Mouse (Mus musculus) heart, adult 8-10 months (tissue): ENCODE results near the gene Tbc1d24. TPM values are rescaled to one million over a fixed set of nuclear protein-coding genes. Genes with fewer than 3 reads are reported as not detected.

ENCODE experiments used
- DNase-seq: peaks from one replicate; pipeline ENCODE4 v3.0.0; 2022; ENCODE audit warnings: low spot score
- total RNA-seq, 4 experiments: library from RNA; stranded (reverse); gene quantifications; 2 replicates each; pipeline ENCODE4 v1.2.4; 2022

Tbc1d24 gene
- total RNA-seq, 4 experiments from 2014 or later, result 11.5 to 14.5 (median 12.6) TPM

- no peak for DNase-seq
Measured at GRCm38 (mm10) chr17:24174259-24174658, 31.1 kb downstream of the Tbc1d24 start.

GRCm38 (mm10) chr17:24173423-24173822 lies 31.9 kb downstream of the Tbc1d24 start:
- DNase-seq, result peak; percentile 74

- DNase-seq, result no peak
Measured at GRCm38 (mm10) chr17:24171738-24172137, 33.6 kb downstream of the Tbc1d24 start.

GRCm38 (mm10) chr17:24170729-24171128 lies 34.6 kb downstream of the Tbc1d24 start:
- no peak for DNase-seq

GRCm38 (mm10) chr17:24170125-24170524 lies 35.2 kb downstream of the Tbc1d24 start:
- DNase-seq, result no peak

DNA sequence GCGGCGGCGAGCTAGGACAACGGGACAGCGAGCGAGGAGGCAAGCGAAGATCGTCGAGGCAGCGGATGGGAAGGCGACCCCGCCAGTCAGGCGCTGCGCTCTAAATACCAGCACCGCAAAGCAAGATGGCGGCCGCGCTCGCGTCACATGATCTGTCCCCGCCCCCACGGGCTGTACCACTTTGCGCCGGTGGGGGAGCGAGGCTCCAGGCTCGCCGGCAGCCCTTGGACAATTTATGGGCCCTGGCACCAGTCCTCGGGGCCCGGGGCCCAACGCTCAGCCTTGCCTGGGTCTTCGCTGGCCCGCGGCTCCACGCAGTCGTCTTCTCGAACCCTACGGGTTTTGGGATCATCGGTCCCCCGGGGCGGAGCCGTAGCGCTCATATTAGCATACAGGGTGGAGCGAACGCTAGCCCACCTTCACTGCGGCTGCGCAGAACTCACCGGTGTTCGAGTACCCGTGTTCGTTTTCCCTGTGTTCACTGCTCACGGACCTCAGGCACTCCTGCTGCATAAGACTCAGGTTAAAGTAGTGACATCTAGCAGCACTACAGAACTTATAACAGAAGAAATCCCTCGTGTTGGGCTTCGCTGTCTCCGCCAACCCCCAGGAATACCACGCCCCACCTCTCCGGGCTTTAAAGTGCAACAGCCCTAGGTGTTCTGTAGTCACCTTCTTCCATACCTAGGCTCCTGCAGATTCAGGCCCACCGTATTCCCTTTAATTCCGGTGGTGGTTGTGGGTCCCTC lies 35.9 kb downstream of the Tbc1d24 start, which contains the start of gene Atp6v0c:
TSS of gene Atp6v0c (minus strand) at position 386 of the 749 bp plus-strand sequence.
- DNase-seq, result peak; percentile 94

DNA sequence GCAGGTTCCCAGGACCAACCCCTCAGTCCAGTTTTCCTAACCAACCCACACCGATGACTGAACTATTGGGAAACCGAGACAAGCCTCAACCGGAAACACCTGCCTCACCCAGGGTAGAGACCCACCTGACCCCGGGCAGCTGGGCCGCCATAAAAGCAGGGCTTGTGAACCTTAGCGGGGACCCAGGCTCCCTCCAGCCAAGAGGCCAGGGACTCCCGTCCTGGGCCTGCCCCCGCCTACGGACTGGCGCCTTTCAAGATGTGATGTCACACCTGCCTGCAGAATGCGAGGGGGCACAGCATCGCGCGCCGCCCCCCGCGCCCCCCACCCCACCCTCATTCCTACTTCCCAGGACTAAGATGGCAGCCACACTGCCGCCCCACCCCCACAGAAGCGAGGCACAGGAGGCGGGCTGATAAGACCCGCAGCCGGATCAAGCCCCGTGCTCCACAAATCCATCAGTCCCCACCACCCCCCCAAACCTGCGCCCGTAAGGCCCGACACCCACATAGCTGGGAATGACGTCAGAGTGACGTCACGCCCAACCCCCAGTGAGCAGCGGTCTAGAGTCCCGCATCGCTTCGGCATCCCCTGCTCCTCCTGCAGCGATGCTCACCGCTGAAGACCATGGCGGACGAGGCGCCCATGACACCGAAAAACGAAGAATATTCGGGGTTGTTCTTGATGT lies 36.6 kb downstream of the Tbc1d24 start:
- DNase-seq, result peak; percentile 43

DNA sequence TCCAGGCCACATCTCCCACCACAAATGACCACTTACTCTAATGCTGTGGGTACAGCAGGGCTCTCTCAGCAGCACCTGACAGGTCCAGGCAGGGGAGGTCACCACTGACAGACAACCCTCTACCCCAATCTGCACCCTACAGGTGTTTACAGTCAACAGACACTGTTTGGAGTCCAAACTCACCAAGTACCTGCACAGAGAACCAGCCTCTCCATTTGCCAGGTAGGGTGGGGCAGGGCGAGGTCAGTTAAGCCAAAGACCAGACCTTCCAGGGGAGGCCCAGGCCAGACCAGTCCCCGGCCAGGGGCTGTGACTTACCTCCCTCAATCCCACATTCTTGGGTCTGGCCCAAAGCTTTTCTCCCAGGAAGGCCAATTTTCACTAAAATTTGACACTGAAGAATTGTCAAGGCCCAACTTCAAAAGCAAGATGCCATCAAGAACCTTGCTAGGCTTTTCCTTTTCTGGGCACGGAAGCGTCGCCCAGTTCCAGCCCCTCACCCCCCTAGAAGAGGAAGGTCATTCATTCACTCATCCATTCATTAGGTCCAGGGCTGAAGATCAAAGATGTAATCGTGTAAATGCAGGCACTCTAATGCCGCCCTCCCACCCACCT lies 37.4 kb downstream of the Tbc1d24 start:
- DNase-seq, result no peak

DNA sequence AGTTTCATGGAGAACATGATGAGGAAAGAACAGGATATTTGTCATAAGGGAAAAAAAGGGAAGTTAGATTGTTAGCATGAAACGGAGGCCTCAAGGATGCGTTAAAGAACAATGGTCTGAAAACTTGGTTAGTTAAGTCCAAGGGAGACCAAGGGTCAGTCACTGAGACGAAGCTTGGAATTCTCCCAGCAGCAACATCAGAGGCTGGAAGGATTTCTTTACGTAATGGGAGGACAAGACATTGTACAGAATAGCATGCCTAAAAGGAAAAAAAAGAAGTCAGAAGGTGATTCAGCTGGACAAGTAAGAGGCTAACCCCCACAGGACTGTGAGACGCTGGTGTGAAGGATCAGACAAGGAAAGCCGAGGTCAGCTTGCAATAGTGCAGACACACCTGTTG lies 38.2 kb downstream of the Tbc1d24 start:
- DNase-seq, result no peak

GRCm38 (mm10) chr17:24164566-24165259 lies 40.6 kb downstream of the Tbc1d24 start:
- DNase-seq, result no peak

GRCm38 (mm10) chr17:24163176-24163962 lies 42.0 kb downstream of the Tbc1d24 start, which contains the start of gene Amdhd2:
Amdhd2 (minus strand) TSS chr17:24163766.
- peak; percentile 96 for DNase-seq

DNA sequence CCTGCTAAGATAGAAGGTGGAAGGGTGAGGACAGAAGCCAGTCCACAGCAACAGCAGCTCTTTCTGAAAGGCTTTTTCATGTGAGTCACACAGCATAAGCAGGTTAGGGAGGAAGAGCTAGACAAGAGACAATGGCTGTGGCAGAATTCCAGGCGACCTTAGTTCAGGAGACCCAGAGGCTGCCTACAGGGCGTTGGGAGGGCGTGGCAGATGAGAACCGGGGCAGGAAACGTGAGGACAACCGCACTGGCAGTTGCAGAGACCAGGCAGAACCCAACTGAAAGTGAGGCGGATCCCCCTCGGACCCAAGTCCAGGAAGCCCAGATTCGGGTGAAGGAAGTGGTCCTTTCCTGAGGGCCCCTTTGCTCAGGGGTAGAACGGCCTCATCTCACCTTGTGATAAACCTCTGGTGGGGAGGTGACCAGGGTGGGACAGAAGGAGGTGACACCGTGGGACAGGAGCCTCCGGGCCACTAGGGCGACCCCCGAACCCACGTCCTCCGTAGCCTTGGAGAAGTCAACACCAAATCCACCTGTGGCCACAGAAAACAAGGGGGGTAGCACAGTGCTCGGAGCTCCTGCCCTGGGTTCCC lies 42.7 kb downstream of the Tbc1d24 start:
- no peak for DNase-seq

DNA sequence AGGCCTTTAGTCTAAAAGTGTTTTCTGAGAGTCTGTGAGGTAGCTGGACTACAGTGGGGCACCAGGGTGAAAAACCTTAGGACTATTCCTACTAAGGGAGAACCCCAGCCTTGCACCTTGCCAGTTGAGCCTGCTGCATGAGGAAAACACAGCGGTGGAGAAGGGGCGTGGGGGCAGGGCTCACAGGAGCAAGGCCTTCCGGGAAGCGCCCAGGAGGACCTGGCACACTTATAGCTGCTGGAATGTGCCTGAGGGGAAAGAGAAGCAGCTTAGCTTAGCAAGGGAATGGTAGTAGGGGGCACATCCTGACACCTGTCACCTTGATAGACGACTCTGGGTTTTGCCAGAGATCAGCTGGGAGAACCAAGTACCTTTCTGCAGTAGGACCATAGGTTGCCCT lies 43.9 kb downstream of the Tbc1d24 start:
- no peak for DNase-seq

DNA sequence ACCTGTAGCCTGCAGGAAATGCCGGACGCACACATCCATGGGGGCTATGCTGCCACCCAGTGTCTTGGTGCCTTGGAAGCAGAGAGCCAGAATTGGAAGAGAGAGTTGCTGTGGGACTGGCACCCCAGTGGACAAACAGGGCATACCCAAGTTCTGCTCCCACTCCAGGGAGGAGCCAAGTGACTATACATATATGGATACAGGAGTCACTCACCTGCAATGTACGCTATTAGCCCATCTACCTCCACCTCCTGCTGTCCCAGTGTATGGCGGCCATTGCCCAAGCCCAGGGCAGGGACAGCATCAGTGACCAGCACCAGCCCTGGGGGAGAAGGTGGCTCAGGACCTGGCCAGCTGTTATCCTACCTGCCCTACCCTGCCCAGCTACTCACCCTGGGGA lies 47.8 kb downstream of the Tbc1d24 start:
- DNase-seq, result no peak

- DNase-seq, result no peak
Measured at GRCm38 (mm10) chr17:24157121-24157520, 48.2 kb downstream of the Tbc1d24 start.

GRCm38 (mm10) chr17:24156394-24156793 lies 49.0 kb downstream of the Tbc1d24 start:
- no peak for DNase-seq

DNA sequence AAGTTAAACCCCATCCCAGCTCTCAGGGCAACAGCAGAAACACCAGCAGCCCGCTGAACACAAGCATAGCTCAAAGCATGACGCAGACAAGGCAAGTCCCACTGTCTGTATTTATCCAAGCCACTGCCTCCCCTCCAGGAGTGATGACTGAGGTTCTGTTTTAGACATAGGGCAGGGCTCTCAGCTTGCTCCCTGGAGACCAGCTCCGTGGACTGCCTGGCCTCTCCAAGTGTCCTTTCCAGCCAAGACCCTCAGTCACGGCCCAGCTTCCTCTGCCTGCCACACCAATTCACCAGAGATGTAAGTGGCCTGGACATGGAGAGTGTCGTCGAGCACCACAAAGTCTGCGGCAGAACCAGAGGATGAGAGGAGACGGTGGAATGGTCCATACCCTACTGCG lies 49.6 kb downstream of the Tbc1d24 start:
- DNase-seq, result no peak

DNA sequence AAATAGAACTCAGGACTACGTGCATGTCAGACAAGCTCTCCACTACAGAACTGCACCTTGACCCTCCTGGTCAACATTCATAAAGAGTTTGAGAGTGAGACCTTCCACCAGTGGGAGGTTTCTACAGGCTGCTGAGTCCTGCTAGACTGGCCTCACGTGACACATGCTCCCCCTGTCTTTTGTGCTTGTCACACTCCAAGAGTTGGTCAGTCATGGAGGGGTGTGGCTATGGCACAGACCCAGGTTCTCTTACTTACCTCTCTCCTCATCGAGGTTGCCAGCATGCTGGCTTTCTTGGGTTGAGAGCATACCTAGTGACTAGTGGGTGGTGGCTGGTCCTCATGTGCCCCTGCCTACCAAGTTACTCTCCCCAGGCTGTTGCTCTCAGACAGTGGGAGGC lies 50.9 kb downstream of the Tbc1d24 start:
- DNase-seq, result no peak

- peak; percentile 62 for DNase-seq
Measured at GRCm38 (mm10) chr17:24151890-24152563, 53.3 kb downstream of the Tbc1d24 start.

- DNase-seq, result no peak
Measured at GRCm38 (mm10) chr17:24151382-24151781, 54.0 kb downstream of the Tbc1d24 start.
